Mouse (Mus musculus): ENCODE data around the gene Coro6. TPM values are rescaled to one million over a fixed set of nuclear protein-coding genes. Genes with fewer than 3 reads are reported as not detected.
A peak's percentile ranks its signal among the peaks of the same experiment; 100 is the strongest.

Gene Coro6
- polyA plus RNA-seq, 1 experiment from 2014 or later: 0.16 TPM

- Histone ChIP-seq H3K36me3 (0 out of 2 replicates have a peak, but pooled peaks cover under 1% of the 10 kb centered on the region), H3K27ac (peak overlapping the region; percentile 97; the same call in 1 of the 2 replicates), H3K4me1 (replicated peaks) (peaks cover 93% of the 10 kb centered on the region), H3K9me3 (no peaks in the 10 kb centered on the region), H3K27me3 (ENCODE audit: insufficient read depth, poor library complexity, severe bottlenecking) (no peaks in the 10 kb centered on the region), H3K4me3 (peak overlapping the region; percentile 91)
- 65% methylated on average over 6 of the region's 6 CpGs for WGBS
- no peak for DNase-seq (ENCODE audit: low spot score)
Observed at GRCm38 (mm10) chr11:77490451-77490850, 28.2 kb downstream of the Coro6 start.

GRCm38 (mm10) chr11:77491123-77491501 is 28.9 kb downstream of the Coro6 start:
- H3K4me1 ChIP-seq (replicated peaks): peaks cover 93% of the 10 kb centered on the region
- DNase-seq (ENCODE audit: low spot score): peak; percentile 98
- H3K27me3 ChIP-seq (ENCODE audit: insufficient read depth, poor library complexity, severe bottlenecking): no peaks in the 10 kb centered on the region
- peak overlapping the region; percentile 96 for H3K4me3 ChIP-seq
- 0 out of 2 replicates have a peak, but pooled peaks cover 3% of the 10 kb centered on the region for H3K36me3 ChIP-seq
- H3K9me3 ChIP-seq: no peaks in the 10 kb centered on the region
- H3K27ac ChIP-seq: peak overlapping the region; percentile 97
- under 1% methylated on average over 13 of the region's 13 CpGs for WGBS

GRCm38 (mm10) chr11:77491502-77492291 is 29.5 kb downstream of the Coro6 start:
- Histone ChIP-seq H3K9me3 (no peaks in the 10 kb centered on the region), H3K4me3 (peak overlapping the region; percentile 96), H3K27ac (peak overlapping the region; percentile 97), H3K36me3 (0 out of 2 replicates have a peak, but pooled peaks cover 3% of the 10 kb centered on the region), H3K4me1 (replicated peaks) (peaks cover 91% of the 10 kb centered on the region), H3K27me3 (ENCODE audit: insufficient read depth, poor library complexity, severe bottlenecking) (no peaks in the 10 kb centered on the region)
- WGBS: under 1% methylated on average over 23 of the region's 23 CpGs
- DNase-seq (ENCODE audit: low spot score): peak; percentile 86

GRCm38 (mm10) chr11:77492311-77492871 is 30.2 kb downstream of the Coro6 start:
- peak; percentile 30 for DNase-seq (ENCODE audit: low spot score)
- Histone ChIP-seq H3K4me3 (peak overlapping the region; percentile 96), H3K4me1 (replicated peaks) (peaks cover 91% of the 10 kb centered on the region), H3K36me3 (0 out of 2 replicates have a peak, but pooled peaks cover 3% of the 10 kb centered on the region), H3K9me3 (no peaks in the 10 kb centered on the region), H3K27me3 (ENCODE audit: insufficient read depth, poor library complexity, severe bottlenecking) (no peaks in the 10 kb centered on the region), H3K27ac (peak overlapping the region; percentile 97)
- WGBS: under 1% methylated on average over 18 of the region's 18 CpGs

- H3K27ac ChIP-seq: peak overlapping the region; percentile 97
- H3K4me3 ChIP-seq: peak overlapping the region; percentile 96
- peaks cover 91% of the 10 kb centered on the region for H3K4me1 ChIP-seq (replicated peaks)
- peak; percentile 90 for DNase-seq (ENCODE audit: low spot score)
- no peaks in the 10 kb centered on the region for H3K27me3 ChIP-seq (ENCODE audit: insufficient read depth, poor library complexity, severe bottlenecking)
- no peaks in the 10 kb centered on the region for H3K9me3 ChIP-seq
- WGBS: under 1% methylated on average over 32 of the region's 32 CpGs
- 0 out of 2 replicates have a peak, but pooled peaks cover 3% of the 10 kb centered on the region for H3K36me3 ChIP-seq
Observed at GRCm38 (mm10) chr11:77492911-77493332, 30.7 kb downstream of the Coro6 start.

GRCm38 (mm10) chr11:77493512-77494343 is 31.5 kb downstream of the Coro6 start, which contains the start of gene Git1:
Git1 (plus strand) TSS chr11:77493562.
- Histone ChIP-seq H3K4me1 (replicated peaks) (peaks cover 91% of the 10 kb centered on the region), H3K4me3 (peak within 1 kb of the TSS; percentile 96), H3K36me3 (peaks cover 6% of the 10 kb centered on the region), H3K27ac (peak within 1 kb of the TSS; percentile 97), H3K9me3 (no peaks in the 10 kb centered on the region), H3K27me3 (ENCODE audit: insufficient read depth, poor library complexity, severe bottlenecking) (no peaks in the 10 kb centered on the region)
- peak; percentile 56 for DNase-seq (ENCODE audit: low spot score)
- 2% methylated on average over 65 of the region's 74 CpGs for WGBS

- peaks cover 91% of the 10 kb centered on the region for H3K4me1 ChIP-seq (replicated peaks)
- H3K36me3 ChIP-seq: peaks cover 12% of the 10 kb centered on the region
- H3K27ac ChIP-seq: peak overlapping the region; percentile 97
- DNase-seq (ENCODE audit: low spot score): no peak
- no peaks in the 10 kb centered on the region for H3K27me3 ChIP-seq (ENCODE audit: insufficient read depth, poor library complexity, severe bottlenecking)
- peak overlapping the region; percentile 96 for H3K4me3 ChIP-seq
- no peaks in the 10 kb centered on the region for H3K9me3 ChIP-seq
- WGBS: 37% methylated on average over 4 of the region's 4 CpGs
Observed at GRCm38 (mm10) chr11:77494344-77494676, 32.1 kb downstream of the Coro6 start.

- Histone ChIP-seq H3K27ac (peak overlapping the region; percentile 97), H3K4me3 (peak overlapping the region; percentile 96), H3K4me1 (replicated peaks) (peaks cover 95% of the 10 kb centered on the region), H3K9me3 (no peaks in the 10 kb centered on the region), H3K27me3 (ENCODE audit: insufficient read depth, poor library complexity, severe bottlenecking) (no peaks in the 10 kb centered on the region), H3K36me3 (peaks cover 17% of the 10 kb centered on the region)
- DNase-seq (ENCODE audit: low spot score): no peak
- WGBS: 76% methylated on average over 6 of the region's 6 CpGs
Observed at GRCm38 (mm10) chr11:77494782-77495181, 32.6 kb downstream of the Coro6 start.

- peaks cover 95% of the 10 kb centered on the region for H3K4me1 ChIP-seq (replicated peaks)
- H3K27ac ChIP-seq: peak overlapping the region; percentile 3; the same call in 1 of the 2 replicates
- H3K4me3 ChIP-seq: no peak overlapping the region
- no peaks in the 10 kb centered on the region for H3K27me3 ChIP-seq (ENCODE audit: insufficient read depth, poor library complexity, severe bottlenecking)
- no peaks in the 10 kb centered on the region for H3K9me3 ChIP-seq
- peaks cover 24% of the 10 kb centered on the region for H3K36me3 ChIP-seq
- no peak for DNase-seq (ENCODE audit: low spot score)
Observed at GRCm38 (mm10) chr11:77495507-77495906, 33.3 kb downstream of the Coro6 start.

- H3K4me1 ChIP-seq (replicated peaks): peaks cover 88% of the 10 kb centered on the region
- peak; percentile 85 for DNase-seq (ENCODE audit: low spot score)
- H3K36me3 ChIP-seq: peaks cover 42% of the 10 kb centered on the region
- peak overlapping the region; percentile 29 for H3K4me3 ChIP-seq
- no peaks in the 10 kb centered on the region for H3K27me3 ChIP-seq (ENCODE audit: insufficient read depth, poor library complexity, severe bottlenecking)
- WGBS: 6% methylated on average over 6 of the region's 6 CpGs
- peak overlapping the region; percentile 88 for H3K27ac ChIP-seq
- H3K9me3 ChIP-seq: no peaks in the 10 kb centered on the region
Observed at GRCm38 (mm10) chr11:77497341-77497756, 35.1 kb downstream of the Coro6 start.

GRCm38 (mm10) chr11:77497851-77498250 is 35.6 kb downstream of the Coro6 start:
- Histone ChIP-seq H3K4me3 (peak overlapping the region; percentile 29), H3K27ac (peak overlapping the region; percentile 88), H3K36me3 (peaks cover 47% of the 10 kb centered on the region), H3K4me1 (replicated peaks) (peaks cover 84% of the 10 kb centered on the region), H3K9me3 (no peaks in the 10 kb centered on the region), H3K27me3 (ENCODE audit: insufficient read depth, poor library complexity, severe bottlenecking) (no peaks in the 10 kb centered on the region)
- peak; percentile 58 for DNase-seq (ENCODE audit: low spot score)
- 9% methylated on average over 4 of the region's 4 CpGs for WGBS

- peak overlapping the region; percentile 29 for H3K4me3 ChIP-seq
- no peaks in the 10 kb centered on the region for H3K9me3 ChIP-seq
- H3K4me1 ChIP-seq (replicated peaks): peaks cover 86% of the 10 kb centered on the region
- peak; percentile 39 for DNase-seq (ENCODE audit: low spot score)
- H3K27ac ChIP-seq: peak overlapping the region; percentile 88
- peaks cover 54% of the 10 kb centered on the region for H3K36me3 ChIP-seq
- 74% methylated on average over 12 of the region's 12 CpGs for WGBS
- H3K27me3 ChIP-seq (ENCODE audit: insufficient read depth, poor library complexity, severe bottlenecking): no peaks in the 10 kb centered on the region
Observed at GRCm38 (mm10) chr11:77498261-77499139, 36.3 kb downstream of the Coro6 start.

All from hindbrain, embryonic 10.5 days (tissue).